Mouse (Mus musculus): ENCODE measurements around the gene Tbx1.

- TF ChIP-seq GATA1 (IDR thresholded peaks at IDR 0.05; ENCODE audit: low read length), result no peak
- no peak for TF ChIP-seq TAL1 (IDR thresholded peaks at IDR 0.05; ENCODE audit: low read length)
Measured at GRCm38 (mm10) chr16:18547891-18548290, 42.6 kb downstream of the Tbx1 start.
